Mouse (Mus musculus): ENCODE measurements around the gene Cbfa2t3.

The Cbfa2t3 gene

GRCm38 (mm10) chr8:122718711-122719499, 20.0 kb upstream of the Cbfa2t3 start:
- in situ Hi-C loops (cut with MboI; ENCODE audit: low sequenced_read_pairs) = no loop called here

- in situ Hi-C loops (cut with MboI; ENCODE audit: low sequenced_read_pairs) = no loop called here
Measured at GRCm38 (mm10) chr8:122717869-122718509, 19.1 kb upstream of the Cbfa2t3 start.

- in situ Hi-C loops (cut with MboI; ENCODE audit: low sequenced_read_pairs) = no loop called here
Measured at GRCm38 (mm10) chr8:122716566-122716965, 17.7 kb upstream of the Cbfa2t3 start.

- in situ Hi-C loops (cut with MboI; ENCODE audit: low sequenced_read_pairs) = no loop called here
Measured at GRCm38 (mm10) chr8:122713157-122713518, 14.2 kb upstream of the Cbfa2t3 start.

- in situ Hi-C loops (cut with MboI; ENCODE audit: low sequenced_read_pairs) = no loop called here
Measured at GRCm38 (mm10) chr8:122712411-122713156, 13.7 kb upstream of the Cbfa2t3 start.

GRCm38 (mm10) chr8:122711891-122712365, 13.0 kb upstream of the Cbfa2t3 start:
- in situ Hi-C loops (cut with MboI; ENCODE audit: low sequenced_read_pairs) = no loop called here

GRCm38 (mm10) chr8:122711480-122711879, 12.6 kb upstream of the Cbfa2t3 start:
- in situ Hi-C loops (cut with MboI; ENCODE audit: low sequenced_read_pairs) = no loop called here

- in situ Hi-C loops (cut with MboI; ENCODE audit: low sequenced_read_pairs) = no loop called here
Measured at GRCm38 (mm10) chr8:122709340-122710111, 10.6 kb upstream of the Cbfa2t3 start.

GRCm38 (mm10) chr8:122707184-122707583, 8.3 kb upstream of the Cbfa2t3 start:
- in situ Hi-C loops (cut with MboI; ENCODE audit: low sequenced_read_pairs) = no loop called here

GRCm38 (mm10) chr8:122705901-122706561, 7.1 kb upstream of the Cbfa2t3 start:
- in situ Hi-C loops (cut with MboI; ENCODE audit: low sequenced_read_pairs) = no loop called here

- in situ Hi-C loops (cut with MboI; ENCODE audit: low sequenced_read_pairs) = no loop called here
Measured at GRCm38 (mm10) chr8:122704612-122705011, 5.7 kb upstream of the Cbfa2t3 start.

GRCm38 (mm10) chr8:122702957-122703356, 4.0 kb upstream of the Cbfa2t3 start:
- in situ Hi-C loops (cut with MboI; ENCODE audit: low sequenced_read_pairs) = no loop called here

GRCm38 (mm10) chr8:122702301-122702941, 3.5 kb upstream of the Cbfa2t3 start:
- in situ Hi-C loops (cut with MboI; ENCODE audit: low sequenced_read_pairs) = no loop called here

- in situ Hi-C loops (cut with MboI; ENCODE audit: low sequenced_read_pairs) = no loop called here
Measured at GRCm38 (mm10) chr8:122701441-122702185, 2.7 kb upstream of the Cbfa2t3 start.

GRCm38 (mm10) chr8:122700628-122701027, 1.7 kb upstream of the Cbfa2t3 start:
- in situ Hi-C loops (cut with MboI; ENCODE audit: low sequenced_read_pairs) = no loop called here

- in situ Hi-C loops (cut with MboI; ENCODE audit: low sequenced_read_pairs) = no loop called here
Measured at GRCm38 (mm10) chr8:122698254-122698768, 598 bp downstream of the Cbfa2t3 start.

- in situ Hi-C loops (cut with MboI; ENCODE audit: low sequenced_read_pairs) = no loop called here
Measured at GRCm38 (mm10) chr8:122697586-122697985, 1.3 kb downstream of the Cbfa2t3 start.

- in situ Hi-C loops (cut with MboI; ENCODE audit: low sequenced_read_pairs) = no loop called here
Measured at GRCm38 (mm10) chr8:122697181-122697581, 1.7 kb downstream of the Cbfa2t3 start.

Data from CH12F3 (cell line).